Mouse (Mus musculus) CD4-positive, CD25-positive, alpha-beta regulatory T cell, adult 4 months (primary cell): Measurements from ENCODE around the gene Tyw1. TPM values are rescaled to one million over a fixed set of nuclear protein-coding genes. Genes with fewer than 3 reads are reported as not detected.

ENCODE experiments used
- ATAC-seq: one replicate; pipeline ENCODE4 v1.8.0; 2017
- polyA plus RNA-seq, 2 experiments: library from polyadenylated mRNA; unstranded; fragments of 100-300 nt; shearing (Covaris generic); gene quantifications; one replicate each; pipeline ENCODE4 v1.2.1; 2017

Tyw1 gene
- polyA plus RNA-seq, 2 experiments from 2014 or later = 22.1 to 44.6 TPM

- ATAC-seq = no peak
Observed at GRCm38 (mm10) chr5:130266651-130267050, 11.2 kb downstream of the Tyw1 start.

- peak; percentile 54 for ATAC-seq
Observed at GRCm38 (mm10) chr5:130267316-130267715, 11.9 kb downstream of the Tyw1 start.

GRCm38 (mm10) chr5:130268976-130269375, 13.6 kb downstream of the Tyw1 start:
- ATAC-seq = no peak

- ATAC-seq = no peak
Observed at GRCm38 (mm10) chr5:130272344-130272743, 16.9 kb downstream of the Tyw1 start.

GRCm38 (mm10) chr5:130273046-130273445, 17.6 kb downstream of the Tyw1 start:
- ATAC-seq = no peak

GRCm38 (mm10) chr5:130275509-130275908, 20.1 kb downstream of the Tyw1 start:
- peak; percentile 54 for ATAC-seq

GRCm38 (mm10) chr5:130278011-130278472, 22.6 kb downstream of the Tyw1 start:
- ATAC-seq = no peak

- ATAC-seq = no peak
Observed at GRCm38 (mm10) chr5:130283079-130283732, 27.8 kb downstream of the Tyw1 start.

- no peak for ATAC-seq
Observed at GRCm38 (mm10) chr5:130288106-130288505, 32.7 kb downstream of the Tyw1 start.

GRCm38 (mm10) chr5:130290242-130290641, 34.8 kb downstream of the Tyw1 start:
- ATAC-seq = no peak

GRCm38 (mm10) chr5:130290775-130291174, 35.4 kb downstream of the Tyw1 start:
- no peak for ATAC-seq

GRCm38 (mm10) chr5:130292976-130293375, 37.6 kb downstream of the Tyw1 start:
- no peak for ATAC-seq

- ATAC-seq = no peak
Observed at GRCm38 (mm10) chr5:130293941-130294340, 38.5 kb downstream of the Tyw1 start.

GRCm38 (mm10) chr5:130294598-130294997, 39.2 kb downstream of the Tyw1 start:
- no peak for ATAC-seq

GRCm38 (mm10) chr5:130296071-130296470, 40.7 kb downstream of the Tyw1 start:
- no peak for ATAC-seq

- ATAC-seq = no peak
Observed at GRCm38 (mm10) chr5:130298831-130299460, 43.5 kb downstream of the Tyw1 start.

- no peak for ATAC-seq
Observed at GRCm38 (mm10) chr5:130299526-130299925, 44.1 kb downstream of the Tyw1 start.

GRCm38 (mm10) chr5:130303611-130304010, 48.2 kb downstream of the Tyw1 start:
- no peak for ATAC-seq

- no peak for ATAC-seq
Observed at GRCm38 (mm10) chr5:130307921-130308320, 52.5 kb downstream of the Tyw1 start.

GRCm38 (mm10) chr5:130310077-130310476, 54.7 kb downstream of the Tyw1 start:
- ATAC-seq = no peak

GRCm38 (mm10) chr5:130310827-130311226, 55.4 kb downstream of the Tyw1 start:
- no peak for ATAC-seq

GRCm38 (mm10) chr5:130313488-130313887, 58.1 kb downstream of the Tyw1 start:
- no peak for ATAC-seq

GRCm38 (mm10) chr5:130314926-130315325, 59.5 kb downstream of the Tyw1 start:
- ATAC-seq = no peak

GRCm38 (mm10) chr5:130316321-130316720, 60.9 kb downstream of the Tyw1 start:
- no peak for ATAC-seq
